Mouse (Mus musculus) hindbrain, embryonic 14.5 days (tissue): Measurements from ENCODE around the gene Cldn10. TPM values are rescaled to one million over a fixed set of nuclear protein-coding genes. Genes with fewer than 3 reads are reported as not detected.

Source experiments
- ATAC-seq: fragments of 200-750 bp; cut with Nextera tagmentation; 2 replicates; pipeline ENCODE4 v1.8.0; 2017; ENCODE audit warnings: moderate number of reproducible peaks, mild to moderate bottlenecking, moderate TSS enrichment, moderate library complexity; ENCODE audit not compliant: low FRiP score
- DNase-seq: peaks from one replicate; pipeline ENCODE4 v3.0.0-alpha.2; 2015; ENCODE audit warnings: low spot score
- H3K27ac ChIP-seq: fragments of 300-500 bp; sonication (generic); 2 replicates; pipeline ENCODE4 v1.5.1; 2014; ENCODE audit warnings: mild to moderate bottlenecking, moderate library complexity
- H3K27me3 ChIP-seq: fragments of 300-500 bp; sonication (generic); 2 replicates; pipeline ENCODE4 v1.6.1; 2014; ENCODE audit warnings: mild to moderate bottlenecking, low read length, mixed read lengths; ENCODE audit not compliant: control insufficient read depth, insufficient read depth
- H3K36me3 ChIP-seq: fragments of 300-500 bp; sonication (generic); replicated peaks from 2 replicates; pipeline ENCODE4 v1.6.1; 2014; ENCODE audit not compliant: control insufficient read depth, insufficient read depth
- H3K4me1 ChIP-seq: fragments of 300-500 bp; sonication (generic); replicated peaks from 2 replicates; pipeline ENCODE4 v1.6.1; 2014; ENCODE audit warnings: antibody characterized with exemption, low read length, mixed read lengths; ENCODE audit not compliant: control insufficient read depth, insufficient read depth
- H3K4me2 ChIP-seq: fragments of 300-500 bp; sonication (generic); replicated peaks from 2 replicates; pipeline ENCODE4 v1.6.1; 2014; ENCODE audit warnings: mild to moderate bottlenecking, moderate library complexity
- H3K4me3 ChIP-seq: fragments of 300-500 bp; sonication (generic); replicated peaks from 2 replicates; pipeline ENCODE4 v1.5.1; 2014; ENCODE audit warnings: mild to moderate bottlenecking, low read length
- H3K9ac ChIP-seq: fragments of 300-500 bp; sonication (generic); 2 replicates; pipeline ENCODE4 v1.6.1; 2014
- H3K9me3 ChIP-seq: fragments of 300-500 bp; sonication (generic); 2 replicates; pipeline ENCODE4 v1.6.1; 2016; ENCODE audit warnings: low read length; ENCODE audit not compliant: control insufficient read depth
- WGBS: fragments of 180-500 bp; shearing (Covaris S2); extraction: QIAGEN DNeasy Blood & Tissue Kit; methylation state at CpG from one replicate; pipeline ENCODE4 v1.1.7; 2014; 5-methylcytosine and 5-hydroxymethylcytosine counted together
- polyA plus RNA-seq: library from polyadenylated mRNA; unstranded; fragments of >200 nt; fragmentation: Nextera tagmentation; extraction: Ambion mirVana; gene quantifications from 2 replicates; pipeline ENCODE4 v1.2.1, GENCODE M21; 2014

The Cldn10 gene
- polyA plus RNA-seq, 1 experiment from 2014 or later: 1.7 TPM

DNA sequence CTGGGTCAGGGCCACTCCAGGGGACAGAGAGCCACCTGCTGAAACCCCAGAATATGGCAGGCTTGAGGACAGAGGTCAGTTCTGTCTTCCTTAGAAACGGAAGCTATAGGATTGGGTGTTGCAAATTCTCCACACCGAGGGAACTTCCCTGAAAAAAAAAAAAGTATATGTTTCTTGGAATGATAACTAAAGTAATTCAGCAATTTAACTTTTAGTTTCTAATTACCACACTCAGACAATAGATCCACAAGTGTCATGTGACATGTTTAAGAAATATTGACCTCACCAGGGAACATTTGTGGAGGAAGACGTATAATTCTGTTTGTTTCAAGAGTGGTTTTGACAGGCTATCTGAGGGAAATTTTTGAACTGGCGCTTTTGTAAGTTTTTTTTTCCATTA is 43.9 kb downstream of the Cldn10 start:
- H3K27ac ChIP-seq: no peak overlapping the region
- DNase-seq (no peak), ATAC-seq (no peak)
- H3K4me2 ChIP-seq: no peak overlapping the region
- H3K27me3 ChIP-seq: no peaks in the 10 kb centered on the region
- WGBS: 76% methylated on average over 4 of the region's 4 CpGs
- H3K36me3 ChIP-seq: no peaks in the 10 kb centered on the region
- no peak overlapping the region for H3K9ac ChIP-seq
- no peaks in the 10 kb centered on the region for H3K9me3 ChIP-seq
- H3K4me3 ChIP-seq: no peak overlapping the region
- no peaks in the 10 kb centered on the region for H3K4me1 ChIP-seq

DNA sequence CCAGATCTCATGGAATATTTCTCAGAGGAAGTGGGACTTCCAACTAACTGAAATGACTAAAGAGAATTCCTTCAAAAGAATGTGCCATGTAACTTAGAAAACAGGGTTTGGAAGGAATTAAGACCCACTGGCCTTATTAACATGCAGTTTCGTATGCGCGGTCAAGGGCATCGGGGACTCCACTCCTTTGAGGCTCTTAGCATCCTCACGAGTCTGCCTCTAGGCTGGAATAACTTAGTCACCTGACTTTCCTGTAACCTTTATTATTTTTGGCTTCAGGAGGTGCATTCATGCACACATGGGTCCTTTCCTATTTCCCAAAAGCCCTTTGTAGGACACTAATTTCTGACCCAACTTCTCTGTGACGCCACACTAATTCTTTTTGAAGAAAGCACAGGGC is 45.5 kb downstream of the Cldn10 start:
- 84% methylated on average over 6 of the region's 6 CpGs for WGBS
- no peak overlapping the region for H3K4me2 ChIP-seq
- H3K4me1 ChIP-seq: no peaks in the 10 kb centered on the region
- H3K9ac ChIP-seq: no peak overlapping the region
- DNase-seq (no peak), ATAC-seq (no peak)
- no peaks in the 10 kb centered on the region for H3K36me3 ChIP-seq
- no peaks in the 10 kb centered on the region for H3K9me3 ChIP-seq
- H3K27me3 ChIP-seq: no peaks in the 10 kb centered on the region
- no peak overlapping the region for H3K27ac ChIP-seq
- no peak overlapping the region for H3K4me3 ChIP-seq

DNA sequence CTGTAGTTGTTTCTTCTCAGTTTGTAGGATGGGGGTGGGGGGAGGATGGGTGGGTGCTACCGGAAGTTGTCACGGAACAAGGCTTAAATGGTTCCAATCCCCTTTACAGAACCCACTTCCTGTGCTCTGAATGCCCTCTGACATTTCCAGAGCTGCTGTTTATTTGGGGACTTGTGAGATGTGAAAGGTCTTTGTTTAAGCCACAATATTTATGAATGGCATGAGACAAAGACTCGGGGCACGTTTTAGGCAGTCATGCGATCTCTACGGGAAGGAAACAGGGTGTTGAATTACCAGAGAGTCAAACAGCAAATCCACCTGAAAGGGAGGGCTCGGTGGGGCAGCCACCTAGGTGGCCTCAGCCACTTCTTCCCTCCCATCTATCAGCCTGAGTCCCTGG is 46.6 kb downstream of the Cldn10 start:
- Histone ChIP-seq H3K27ac (no peak overlapping the region), H3K9ac (no peak overlapping the region), H3K4me1 (no peaks in the 10 kb centered on the region), H3K4me2 (no peak overlapping the region), H3K36me3 (no peaks in the 10 kb centered on the region), H3K9me3 (no peaks in the 10 kb centered on the region), H3K4me3 (no peak overlapping the region), H3K27me3 (no peaks in the 10 kb centered on the region)
- DNase-seq: no peak
- WGBS: 9% methylated on average over 7 of the region's 7 CpGs
- no peak for ATAC-seq

DNA sequence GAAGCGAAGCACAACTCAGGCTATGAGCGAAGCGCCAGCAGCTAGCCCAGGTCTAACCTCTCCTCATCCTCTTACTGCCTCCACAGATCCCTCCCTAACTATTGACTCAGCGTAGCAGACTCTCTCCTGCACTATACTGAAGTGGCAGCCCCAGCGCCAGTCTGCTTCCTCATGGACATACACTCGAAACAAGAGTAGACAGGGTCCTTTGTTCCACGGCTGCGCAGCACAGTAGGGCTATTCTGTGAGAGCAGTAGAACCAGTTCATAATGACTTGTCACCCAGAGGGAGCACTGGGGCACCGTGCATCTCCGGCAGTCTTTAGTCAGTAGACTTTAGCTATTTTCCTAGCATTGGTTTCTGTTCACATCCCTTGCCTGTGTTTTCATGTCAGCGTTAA is 48.4 kb downstream of the Cldn10 start:
- H3K4me2 ChIP-seq: no peak overlapping the region
- H3K27ac ChIP-seq: no peak overlapping the region
- H3K9me3 ChIP-seq: no peaks in the 10 kb centered on the region
- no peaks in the 10 kb centered on the region for H3K4me1 ChIP-seq
- H3K27me3 ChIP-seq: no peaks in the 10 kb centered on the region
- ATAC-seq (no peak), DNase-seq (no peak)
- 75% methylated on average over 11 of the region's 11 CpGs for WGBS
- H3K4me3 ChIP-seq: no peak overlapping the region
- no peak overlapping the region for H3K9ac ChIP-seq
- H3K36me3 ChIP-seq: no peaks in the 10 kb centered on the region

DNA sequence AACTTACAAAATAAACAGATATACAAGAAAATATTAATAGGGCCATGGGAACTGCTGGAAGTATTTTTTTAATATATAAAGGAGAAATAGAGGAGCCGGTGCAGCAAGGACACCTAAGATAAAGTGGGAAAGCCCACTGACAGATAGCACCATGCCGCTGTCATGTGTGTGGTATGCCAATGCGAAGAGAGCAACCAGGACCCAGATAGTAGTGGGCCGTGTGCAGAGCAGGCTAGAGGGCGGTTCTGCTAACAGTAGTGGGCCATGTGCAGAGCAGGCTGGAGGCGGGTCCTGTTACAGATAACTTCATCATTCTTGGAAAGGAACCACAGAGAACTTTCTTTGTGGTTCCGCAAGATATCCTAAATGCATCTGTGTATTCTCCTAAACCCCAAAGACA is 49.0 kb downstream of the Cldn10 start:
- no peaks in the 10 kb centered on the region for H3K4me1 ChIP-seq

DNA sequence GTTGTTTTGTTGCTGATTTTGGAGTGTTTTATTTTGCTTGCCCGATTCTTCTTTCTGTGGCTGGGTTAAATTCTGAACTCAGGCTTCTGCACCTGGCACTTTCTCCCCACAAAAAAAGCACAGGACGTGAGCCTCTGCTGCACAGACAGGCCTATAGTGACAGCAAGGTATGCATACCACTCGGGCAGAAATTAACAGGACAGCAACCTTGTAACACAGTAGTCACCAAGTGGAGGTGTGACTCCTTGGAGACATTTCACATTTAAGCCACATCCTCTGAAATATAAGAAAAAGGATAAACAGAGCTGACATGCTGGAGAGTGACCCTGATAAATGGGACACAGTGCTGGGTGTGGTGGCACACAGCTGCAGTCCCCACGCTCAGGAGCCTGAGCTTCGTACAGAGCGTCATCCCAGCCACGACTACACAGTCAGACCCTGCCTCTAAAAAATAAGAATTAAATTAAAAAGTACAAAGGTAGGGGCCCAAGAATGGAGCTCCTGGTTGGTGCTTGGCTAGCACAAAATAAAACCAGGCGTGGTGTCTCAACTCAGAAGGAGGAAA is 50.9 kb downstream of the Cldn10 start:
- WGBS: 75% methylated on average over 8 of the region's 8 CpGs
- ATAC-seq: no peak
- H3K4me3 ChIP-seq: no peak overlapping the region

More for the DNA sequence above, 49.0 kb downstream of the Cldn10 start:
- 89% methylated on average over 7 of the region's 7 CpGs for WGBS
- Histone ChIP-seq H3K36me3 (no peaks in the 10 kb centered on the region), H3K9me3 (no peaks in the 10 kb centered on the region), H3K4me2 (no peak overlapping the region), H3K9ac (no peak overlapping the region), H3K27me3 (no peaks in the 10 kb centered on the region), H3K4me3 (no peak overlapping the region), H3K27ac (no peak overlapping the region)
- DNase-seq: no peak
- no peak for ATAC-seq

DNA sequence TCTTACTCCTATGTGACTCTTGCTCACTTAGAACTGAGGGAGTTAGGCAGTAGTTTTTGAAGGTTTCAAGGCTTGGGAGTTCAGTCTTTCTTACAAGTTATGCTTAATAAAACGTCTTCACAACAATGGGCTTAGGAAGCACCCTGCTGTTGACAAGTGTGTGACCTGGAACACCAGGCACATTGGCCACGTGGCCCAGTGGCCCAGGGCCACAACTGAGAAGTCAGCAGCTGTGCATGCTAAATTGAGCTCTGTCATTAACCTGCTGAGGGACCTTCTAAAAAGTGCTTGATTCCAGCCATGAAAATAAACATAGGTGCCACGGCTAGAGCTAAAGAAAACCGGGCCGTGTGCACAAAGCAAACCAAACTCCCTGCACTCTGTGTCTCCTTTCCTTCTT is 51.7 kb downstream of the Cldn10 start:
- H3K36me3 ChIP-seq: no peaks in the 10 kb centered on the region
- no peak overlapping the region for H3K4me2 ChIP-seq
- ATAC-seq: no peak
- H3K4me3 ChIP-seq: no peak overlapping the region
- no peak overlapping the region for H3K27ac ChIP-seq
- no peak overlapping the region for H3K9ac ChIP-seq
- H3K4me1 ChIP-seq: no peaks in the 10 kb centered on the region
- 53% methylated on average over 5 of the region's 5 CpGs for WGBS
- no peaks in the 10 kb centered on the region for H3K9me3 ChIP-seq
- no peak for DNase-seq
- H3K27me3 ChIP-seq: no peaks in the 10 kb centered on the region

More for the DNA sequence above, 50.9 kb downstream of the Cldn10 start:
- Histone ChIP-seq H3K27me3 (no peaks in the 10 kb centered on the region), H3K9me3 (no peaks in the 10 kb centered on the region), H3K4me2 (no peak overlapping the region), H3K27ac (no peak overlapping the region), H3K36me3 (no peaks in the 10 kb centered on the region), H3K4me1 (no peaks in the 10 kb centered on the region), H3K9ac (no peak overlapping the region)
- no peak for DNase-seq

DNA sequence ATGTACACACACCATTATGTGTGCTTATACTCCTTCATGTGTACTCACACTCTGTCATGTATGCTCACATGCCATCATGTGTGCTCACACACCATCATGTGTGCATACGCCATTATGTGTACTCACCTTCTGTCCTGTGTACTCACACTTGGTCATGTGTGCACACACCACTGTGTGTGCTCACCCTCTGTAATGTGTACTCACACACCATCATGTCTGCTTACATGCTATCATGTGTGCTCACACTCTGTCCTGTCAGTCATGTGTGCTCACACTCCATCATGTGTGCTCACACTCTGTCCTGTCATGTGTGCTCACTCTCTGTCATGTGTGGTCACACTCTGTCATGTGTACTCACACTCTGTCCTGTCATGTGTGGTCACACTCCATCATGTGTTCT is 52.3 kb downstream of the Cldn10 start:
- Histone ChIP-seq H3K27me3 (no peaks in the 10 kb centered on the region), H3K9me3 (no peaks in the 10 kb centered on the region), H3K4me1 (no peaks in the 10 kb centered on the region), H3K36me3 (no peaks in the 10 kb centered on the region), H3K9ac (no peak overlapping the region), H3K27ac (no peak overlapping the region), H3K4me3 (no peak overlapping the region), H3K4me2 (no peak overlapping the region)
- 97% methylated on average over 1 of the region's 1 CpGs for WGBS
- DNase-seq: no peak
- no peak for ATAC-seq

DNA sequence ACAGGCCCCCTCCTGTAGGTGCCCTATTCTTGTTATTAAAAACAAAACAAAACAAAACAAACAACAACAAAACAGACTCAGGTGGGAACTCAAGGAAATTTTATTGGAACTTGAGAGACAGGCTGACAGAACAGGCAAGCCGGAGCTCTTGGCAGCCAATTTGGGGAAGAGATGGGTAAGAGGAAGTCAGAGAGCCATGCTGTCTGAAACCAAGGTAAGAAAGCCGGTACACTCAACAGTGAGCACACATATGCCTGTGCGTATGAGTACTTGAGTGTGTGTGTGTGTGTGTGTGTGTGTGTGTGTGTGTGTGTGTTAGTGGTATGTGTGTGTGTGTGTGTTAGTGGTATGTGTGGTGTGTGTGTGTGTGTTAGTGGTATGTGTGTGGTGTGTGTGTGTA is 54.6 kb downstream of the Cldn10 start:
- no peak overlapping the region for H3K9ac ChIP-seq
- WGBS: 88% methylated on average over 3 of the region's 3 CpGs
- H3K27ac ChIP-seq: no peak overlapping the region
- H3K36me3 ChIP-seq: no peaks in the 10 kb centered on the region
- H3K4me2 ChIP-seq: no peak overlapping the region
- H3K27me3 ChIP-seq: no peaks in the 10 kb centered on the region
- ATAC-seq (no peak), DNase-seq (no peak)
- no peak overlapping the region for H3K4me3 ChIP-seq
- H3K9me3 ChIP-seq: no peaks in the 10 kb centered on the region
- H3K4me1 ChIP-seq: no peaks in the 10 kb centered on the region

DNA sequence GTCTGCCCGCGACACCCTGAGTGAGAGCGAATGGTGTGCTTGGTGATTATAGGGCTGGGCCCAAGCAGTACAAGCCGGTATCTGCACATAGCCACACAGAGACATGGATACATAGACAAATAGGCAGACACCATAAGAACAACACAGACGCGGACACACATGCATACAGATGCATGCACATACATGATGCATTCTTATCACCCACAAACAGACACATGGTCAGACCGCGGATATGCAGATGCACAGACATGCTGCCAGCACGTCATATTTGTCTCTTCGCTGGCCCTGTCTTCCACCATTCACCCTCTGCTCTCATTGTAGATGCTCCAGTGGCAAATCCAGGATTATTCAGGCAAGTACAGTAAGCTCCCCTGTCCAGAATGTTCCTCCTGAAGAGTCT is 59.1 kb downstream of the Cldn10 start:
- WGBS: 94% methylated on average over 10 of the region's 10 CpGs
- Histone ChIP-seq H3K4me1 (no peaks in the 10 kb centered on the region), H3K9ac (no peak overlapping the region), H3K4me2 (no peak overlapping the region), H3K36me3 (no peaks in the 10 kb centered on the region), H3K27ac (no peak overlapping the region), H3K27me3 (no peaks in the 10 kb centered on the region), H3K9me3 (no peaks in the 10 kb centered on the region), H3K4me3 (no peak overlapping the region)
- DNase-seq: no peak
- ATAC-seq: no peak
